Mouse (Mus musculus) kidney, postnatal 36 days (tissue): ENCODE results near the gene Spn.
A peak's percentile ranks its signal among the peaks of the same experiment; 100 is the strongest.
"Not testable (repeated sequence)": the region's sequence is repeated elsewhere in the genome, so short reads cannot be mapped to it uniquely, and the experiment has no call there.

Source experiments
- DNase-seq, 2 experiments: peaks; one replicate each; pipeline ENCODE4 v3.0.0; 2021 to 2022; ENCODE audit warnings: mixed read lengths in 2 of 2

Gene Spn

DNA sequence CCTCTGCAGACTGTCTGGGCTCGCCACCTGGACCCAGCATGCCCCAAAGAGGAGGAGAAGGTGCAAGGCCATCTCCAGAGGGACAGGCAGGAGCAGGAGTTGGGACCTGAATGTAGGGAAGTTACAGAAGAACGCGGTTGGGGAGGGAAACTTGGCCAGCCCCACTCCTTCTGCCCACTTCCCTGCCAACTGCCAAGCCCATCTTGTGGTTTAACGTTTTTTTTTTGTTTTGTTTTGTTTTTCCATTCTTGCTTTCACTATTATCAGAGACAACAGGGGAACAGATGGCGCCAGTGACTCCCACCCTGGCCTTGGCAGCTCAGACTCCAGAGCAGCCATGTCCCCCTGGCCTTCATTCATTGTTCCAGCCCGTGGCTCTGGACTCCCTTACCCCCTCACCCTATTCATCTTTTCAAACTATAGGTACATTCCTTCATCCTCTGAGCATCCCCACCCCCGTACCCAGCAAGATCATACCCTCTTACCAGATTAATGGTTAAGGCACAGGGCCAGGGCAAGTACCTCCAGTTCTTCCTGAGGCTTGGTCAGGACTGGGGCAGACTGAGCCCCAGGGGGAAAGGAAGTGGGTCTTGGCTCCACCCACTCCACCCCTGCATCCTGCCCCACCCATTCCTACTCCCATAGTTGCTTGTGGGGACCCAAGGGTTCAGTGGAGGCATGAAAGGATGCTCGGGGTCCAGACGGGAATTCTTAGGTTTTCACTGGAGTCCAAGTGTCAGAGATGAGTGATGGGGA, at the start of gene Spn:
TSS of gene Spn (minus strand) at position 562 of the 756 bp plus-strand sequence.
- no peak for DNase-seq

DNA sequence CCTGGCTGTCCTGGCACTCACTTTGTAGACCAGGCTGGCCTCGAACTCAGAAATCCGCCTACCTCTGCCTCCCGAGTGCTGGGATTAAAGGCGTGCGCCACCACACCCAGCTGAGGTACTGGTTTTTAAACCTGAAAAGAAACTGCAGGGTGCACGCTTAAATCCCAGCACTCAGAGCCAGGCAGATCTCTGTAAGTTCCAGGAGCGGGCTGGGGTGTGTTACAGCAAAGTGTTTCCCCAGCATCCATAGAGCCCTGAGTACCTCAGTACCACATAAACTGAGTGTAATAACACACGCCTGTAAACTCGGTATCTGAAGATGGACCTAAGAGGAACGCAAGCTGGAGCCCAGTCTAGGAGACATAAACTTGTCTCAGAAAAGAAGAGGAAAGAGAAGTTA, 49.7 kb upstream of the Spn start:
- no peak for DNase-seq

DNA sequence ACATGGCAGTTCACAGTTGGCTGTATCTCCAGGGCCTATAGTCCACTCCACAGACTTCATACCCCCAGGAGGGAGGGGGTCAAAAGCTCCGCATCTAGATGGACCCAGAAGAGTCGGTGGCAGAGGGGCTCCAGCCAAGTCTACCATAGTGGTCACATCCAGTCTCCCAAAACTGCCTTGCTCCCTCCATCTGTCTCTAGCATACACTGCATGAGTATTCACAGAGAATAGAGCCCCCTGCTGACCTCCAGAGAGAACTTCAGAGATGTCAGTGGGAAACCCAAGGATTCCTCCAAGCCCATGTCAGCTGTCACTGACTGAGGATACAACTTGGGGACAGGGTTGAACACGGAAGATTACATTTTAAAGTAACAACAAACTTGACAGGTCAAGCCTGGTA, 48.0 kb upstream of the Spn start:
- DNase-seq, result peak in 1 of 2 experiments; percentile 28

DNA sequence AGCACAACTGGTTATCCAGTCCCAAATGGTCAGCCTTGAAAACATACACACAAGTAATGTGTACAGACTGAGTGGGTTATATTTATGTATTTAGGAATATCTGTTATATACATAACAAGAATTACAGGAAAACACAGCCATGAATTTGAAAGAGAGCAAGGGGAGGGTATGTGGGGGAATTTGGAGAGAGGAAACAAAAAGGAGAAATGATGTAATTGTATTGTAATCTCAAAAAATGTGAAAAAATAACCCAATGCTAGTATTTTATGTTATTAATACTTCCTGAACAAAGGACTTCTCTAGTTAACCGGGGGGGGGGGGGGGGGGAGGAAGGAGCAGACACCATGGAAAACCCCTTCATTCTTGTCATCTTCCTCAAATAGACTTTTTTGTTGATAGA, 47.1 kb upstream of the Spn start:
- DNase-seq, result no peak

DNA sequence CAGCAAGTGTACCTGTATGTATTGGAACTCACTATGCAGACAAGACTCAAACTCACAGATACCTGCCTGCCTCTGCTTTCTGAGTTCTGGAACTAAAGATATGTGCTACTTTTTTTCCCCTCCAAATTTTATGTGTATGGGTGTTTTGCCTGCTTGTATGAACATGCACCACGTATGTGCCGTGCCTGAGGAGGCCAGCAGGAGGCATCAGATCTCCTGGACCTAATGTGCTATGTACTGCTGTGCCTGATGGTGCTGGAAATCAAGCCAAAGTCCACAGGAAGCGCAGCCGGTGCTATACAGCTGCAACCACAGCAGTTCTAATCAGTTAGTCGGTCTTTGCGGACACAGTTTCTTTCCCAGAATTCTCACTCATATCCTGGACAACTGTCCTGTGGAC, 46.2 kb upstream of the Spn start:
- peak; percentile 27 to 59 for DNase-seq

DNA sequence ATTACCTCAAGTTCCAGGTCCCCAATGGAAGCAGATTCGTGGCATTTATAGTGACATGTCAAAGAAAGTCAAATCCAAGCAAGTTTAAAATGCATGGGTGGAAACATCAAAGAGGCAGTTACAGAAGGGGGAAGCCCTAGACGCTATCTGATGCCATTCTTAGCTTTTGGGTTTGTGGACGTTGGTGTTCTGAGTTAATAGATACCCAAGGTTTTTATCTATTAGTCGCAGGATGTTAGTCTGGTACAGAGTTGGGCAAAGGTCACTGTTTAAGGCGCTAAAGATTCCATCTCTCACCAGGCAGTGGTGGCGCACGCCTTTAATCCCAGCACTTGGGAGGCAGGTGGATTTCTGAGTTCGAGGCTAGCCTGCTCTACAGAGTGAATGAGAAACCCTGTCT, 45.7 kb upstream of the Spn start:
- DNase-seq, result peak in 1 of 2 experiments; percentile 39

DNA sequence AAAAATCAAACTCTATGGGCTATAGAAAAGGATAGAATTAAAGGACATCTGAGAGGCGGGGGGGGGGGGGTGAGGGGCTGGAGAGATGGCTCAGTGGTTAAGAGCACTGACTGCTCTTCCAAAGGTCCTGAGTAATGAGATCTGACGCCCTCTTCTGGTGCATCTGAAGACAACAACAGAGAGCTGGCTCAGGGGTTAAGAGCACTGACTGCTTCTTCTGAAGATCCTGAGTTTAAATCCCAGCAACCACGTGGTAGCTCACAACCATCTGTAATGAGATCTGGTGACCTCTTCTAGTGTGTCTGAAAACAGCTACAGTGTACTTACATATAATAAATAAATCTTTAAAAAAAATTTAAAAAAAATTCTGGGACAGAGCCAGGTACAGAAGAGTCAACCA, 44.1 kb upstream of the Spn start:
- DNase-seq, result not testable (repeated sequence)

DNA sequence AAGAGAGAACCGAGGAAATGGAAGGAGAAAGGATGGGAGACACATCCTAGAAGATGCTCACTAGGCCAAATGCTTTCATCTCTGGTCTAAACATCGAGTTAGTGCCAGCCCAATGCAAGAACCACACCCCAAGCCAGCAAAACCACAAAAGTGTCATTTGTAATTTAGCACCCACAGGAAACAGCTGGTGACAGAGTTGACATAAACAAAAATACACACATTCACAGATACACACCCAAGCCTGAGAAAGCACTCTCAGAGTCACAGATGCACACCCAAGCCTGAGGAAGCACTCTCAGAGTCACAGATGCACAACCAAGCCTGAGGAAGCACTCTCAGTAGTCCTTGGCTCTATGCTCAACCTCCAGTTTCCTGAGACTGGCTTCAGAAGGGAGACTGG, 43.2 kb upstream of the Spn start:
- DNase-seq, result no peak

DNA sequence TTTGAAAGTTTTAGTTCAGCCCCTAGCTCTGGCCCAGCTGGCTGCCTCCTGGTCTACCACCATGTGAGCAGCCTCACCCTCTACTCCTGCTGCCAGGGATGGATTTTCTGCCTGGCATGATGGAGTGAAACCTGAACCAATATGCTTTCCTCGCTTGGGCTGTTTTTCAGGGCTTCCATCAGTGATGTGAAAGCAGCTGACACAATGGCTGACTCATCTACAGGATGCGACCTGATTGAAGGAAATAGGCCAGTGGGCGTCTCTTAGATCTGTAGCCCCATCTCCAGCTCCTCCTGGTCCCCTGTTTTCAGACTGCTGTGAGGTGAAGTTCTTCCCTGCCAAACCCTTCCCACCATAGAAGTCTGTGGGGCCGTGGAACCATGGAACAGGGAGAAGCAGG, 39.3 kb upstream of the Spn start:
- DNase-seq, result no peak

DNA sequence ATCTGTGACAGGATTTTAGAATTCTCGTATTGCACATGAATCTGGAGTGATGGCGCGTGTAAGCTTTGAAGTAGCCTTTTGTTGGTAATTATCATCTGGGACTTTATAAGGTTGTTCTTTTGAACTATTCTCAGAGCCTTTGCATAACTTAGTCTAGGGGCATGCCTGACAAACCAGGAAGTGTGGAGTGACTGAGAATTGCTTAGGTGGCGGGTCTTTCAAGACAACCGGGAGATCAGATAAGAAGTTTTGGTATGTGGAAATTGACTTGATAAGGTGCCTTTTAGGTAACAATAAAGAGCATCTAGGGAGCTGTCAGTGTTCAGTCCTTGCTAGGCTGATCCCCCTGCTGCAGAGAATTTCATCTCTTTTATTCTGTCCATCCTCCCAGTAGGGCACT, 28.9 kb upstream of the Spn start:
- DNase-seq, result no peak

DNA sequence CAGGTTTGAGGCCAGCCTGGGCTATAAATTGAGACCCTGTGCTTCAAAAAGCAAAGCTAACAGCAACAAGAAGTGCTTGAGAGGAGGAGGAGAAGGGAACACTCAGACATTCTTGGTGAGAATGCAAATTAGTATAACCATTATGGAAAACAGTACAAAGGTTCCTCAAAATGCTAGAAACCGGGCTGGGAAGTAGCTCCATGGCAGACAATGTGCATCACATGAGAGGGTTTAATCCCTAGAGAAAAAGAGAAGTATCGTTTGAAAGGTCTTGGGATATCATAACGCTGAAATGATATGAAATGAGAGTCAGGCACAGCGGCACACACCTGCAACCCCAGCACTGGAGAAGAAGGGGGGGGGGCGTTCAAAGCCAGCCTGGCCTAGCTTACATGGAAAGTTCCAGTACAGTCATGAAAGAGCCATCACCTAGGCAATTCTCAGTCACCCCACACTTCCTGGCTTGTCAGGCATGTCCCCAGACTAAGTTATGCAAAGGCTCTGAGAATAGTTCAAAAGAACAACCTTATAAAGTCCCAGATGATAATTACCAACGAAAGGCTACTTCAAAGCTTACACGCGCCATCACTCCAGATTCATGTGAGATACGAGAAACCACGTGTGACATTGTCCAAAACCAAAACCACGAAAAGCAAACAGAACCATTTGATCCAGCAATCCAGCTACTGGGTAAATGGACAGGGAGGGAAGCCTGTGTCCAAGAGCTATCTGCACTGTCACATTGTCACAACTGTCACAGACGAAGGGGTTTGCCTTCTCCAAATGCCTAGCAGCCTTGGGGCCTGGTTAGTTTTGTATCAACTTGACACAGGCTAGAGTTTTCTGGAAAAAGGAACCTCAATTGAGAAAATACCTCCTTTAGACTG, 28.2 kb upstream of the Spn start:
- DNase-seq, result no peak

DNA sequence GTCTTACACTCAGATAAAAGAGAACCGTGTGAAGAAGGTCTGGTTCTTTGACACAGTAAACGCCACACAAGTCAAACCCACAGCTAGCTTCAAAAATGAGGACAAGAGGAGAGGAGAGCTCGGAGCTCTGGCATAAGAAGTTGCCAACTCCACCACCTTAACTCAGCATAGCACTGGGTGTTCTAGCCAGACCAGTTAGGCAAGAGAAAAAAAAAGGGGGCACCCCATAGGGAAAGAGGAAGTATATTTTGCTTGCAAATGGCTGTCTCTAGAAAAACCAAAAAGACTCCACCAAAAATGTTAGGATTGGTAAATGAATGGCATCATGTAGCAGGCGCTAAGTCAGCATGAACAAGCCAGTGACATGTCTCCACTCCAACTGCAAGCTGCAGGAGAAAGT, 26.4 kb upstream of the Spn start:
- DNase-seq, result no peak

DNA sequence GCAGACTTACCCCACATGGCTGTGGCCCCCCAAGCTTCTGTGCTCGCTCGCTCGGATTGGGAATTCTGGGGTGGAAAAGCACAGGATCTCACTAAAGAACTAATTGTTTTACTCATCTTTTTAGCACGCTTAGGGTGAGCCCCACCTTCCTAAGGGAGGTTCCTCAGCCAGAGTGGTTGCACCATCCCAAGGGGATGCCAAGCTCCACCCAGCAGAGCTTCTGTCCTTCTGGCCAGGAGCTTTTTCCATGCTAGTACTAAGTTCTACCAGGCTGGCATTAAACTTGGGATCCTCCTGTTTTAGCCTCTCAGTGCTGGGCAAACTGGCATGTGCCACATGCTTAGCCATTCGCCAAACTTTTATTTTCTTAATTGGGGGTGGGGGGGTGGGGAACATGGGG, 24.9 kb upstream of the Spn start:
- DNase-seq, result no peak

DNA sequence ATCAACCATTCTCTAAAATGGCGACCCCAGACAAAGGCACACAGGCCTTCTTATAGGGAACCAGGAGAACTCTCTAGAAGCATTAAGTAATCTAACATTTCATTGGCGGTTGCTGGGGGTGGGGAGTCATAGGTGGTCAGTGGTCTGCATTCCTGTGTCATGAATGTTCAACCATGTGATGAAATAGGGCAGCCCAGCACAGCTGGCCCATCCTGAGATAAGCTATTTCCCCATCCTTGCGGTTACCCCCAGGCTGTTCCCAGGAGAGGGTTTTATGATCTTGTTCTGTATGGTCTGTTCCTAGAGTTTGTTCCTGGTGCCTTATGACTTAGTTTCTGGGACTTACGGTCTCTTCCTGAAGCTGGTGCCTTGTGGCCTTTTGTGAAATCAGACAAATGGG, 19.9 kb upstream of the Spn start:
- DNase-seq, result no peak

DNA sequence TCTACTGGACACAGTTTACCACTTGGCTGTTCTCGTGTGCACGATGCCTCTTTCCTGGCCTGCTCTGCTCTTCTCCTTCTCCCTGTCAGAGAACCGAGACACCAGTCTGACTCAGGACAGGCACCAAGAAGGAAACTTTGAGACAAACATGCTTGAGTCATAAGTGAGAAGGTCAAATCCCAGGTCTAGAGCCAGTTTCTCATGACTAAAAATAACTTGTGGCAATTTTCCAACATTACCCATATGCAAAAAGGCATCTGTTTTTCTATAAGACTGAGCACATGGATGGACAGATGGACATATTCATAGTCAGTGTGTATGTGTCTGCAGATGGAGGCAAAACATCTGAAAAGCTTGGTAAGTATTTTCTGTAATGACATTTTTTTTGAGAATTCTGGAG, 15.9 kb upstream of the Spn start:
- no peak for DNase-seq

DNA sequence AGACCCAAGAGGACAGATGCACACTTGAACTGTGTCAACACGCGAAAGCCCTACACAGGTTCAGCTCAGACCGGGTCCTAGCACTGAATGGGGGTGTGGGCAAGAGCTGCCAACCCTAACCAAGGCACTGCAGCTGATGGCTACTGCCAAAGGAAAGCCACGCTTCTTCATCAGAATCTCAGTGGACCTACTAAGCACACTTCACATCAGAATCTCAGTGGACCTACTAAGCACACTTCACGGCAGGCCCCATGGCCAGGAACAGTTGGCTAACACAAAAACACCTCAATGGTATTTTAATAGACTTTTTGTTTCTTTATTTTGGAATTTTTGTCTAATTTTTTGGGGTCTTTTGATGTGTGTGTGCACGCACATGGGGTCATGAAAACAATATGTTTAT, 14.8 kb upstream of the Spn start:
- DNase-seq, result no peak

DNA sequence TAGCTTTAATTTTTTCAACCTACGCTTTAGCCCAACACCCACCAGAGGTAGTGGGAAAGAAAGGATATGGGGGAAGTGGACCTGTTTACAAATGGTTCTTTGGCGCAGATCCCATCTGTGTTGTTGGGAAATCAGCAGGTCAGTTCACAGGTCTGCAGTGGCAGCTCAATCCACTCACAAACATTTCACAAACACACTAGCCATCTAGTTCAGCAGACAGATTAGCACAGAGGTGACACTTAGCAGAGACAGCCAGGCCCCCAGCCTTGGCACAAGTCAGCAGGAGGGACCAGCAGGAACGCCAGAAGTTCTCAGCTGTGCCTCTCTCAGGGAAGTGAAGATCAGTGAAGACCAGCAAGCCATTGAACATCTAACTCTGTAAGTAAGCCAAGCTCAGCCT, 10.3 kb upstream of the Spn start:
- DNase-seq, result no peak

DNA sequence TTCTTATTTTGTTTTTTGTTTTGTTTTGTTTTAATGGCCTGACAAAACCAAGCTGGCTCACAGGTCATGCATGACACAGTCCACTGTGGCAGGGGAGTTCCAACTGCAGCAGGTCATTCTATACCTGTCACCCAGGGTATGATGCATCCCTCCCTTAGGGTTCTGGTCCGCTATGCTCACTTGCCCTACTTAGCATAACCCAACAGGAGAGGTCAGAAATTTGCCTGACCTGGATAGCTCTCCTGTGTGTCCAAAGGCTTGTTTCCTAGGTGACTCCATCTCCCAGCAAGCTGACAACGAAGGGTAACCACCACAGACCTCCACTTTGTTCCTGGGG, 8.6 kb upstream of the Spn start:
- no peak for DNase-seq

DNA sequence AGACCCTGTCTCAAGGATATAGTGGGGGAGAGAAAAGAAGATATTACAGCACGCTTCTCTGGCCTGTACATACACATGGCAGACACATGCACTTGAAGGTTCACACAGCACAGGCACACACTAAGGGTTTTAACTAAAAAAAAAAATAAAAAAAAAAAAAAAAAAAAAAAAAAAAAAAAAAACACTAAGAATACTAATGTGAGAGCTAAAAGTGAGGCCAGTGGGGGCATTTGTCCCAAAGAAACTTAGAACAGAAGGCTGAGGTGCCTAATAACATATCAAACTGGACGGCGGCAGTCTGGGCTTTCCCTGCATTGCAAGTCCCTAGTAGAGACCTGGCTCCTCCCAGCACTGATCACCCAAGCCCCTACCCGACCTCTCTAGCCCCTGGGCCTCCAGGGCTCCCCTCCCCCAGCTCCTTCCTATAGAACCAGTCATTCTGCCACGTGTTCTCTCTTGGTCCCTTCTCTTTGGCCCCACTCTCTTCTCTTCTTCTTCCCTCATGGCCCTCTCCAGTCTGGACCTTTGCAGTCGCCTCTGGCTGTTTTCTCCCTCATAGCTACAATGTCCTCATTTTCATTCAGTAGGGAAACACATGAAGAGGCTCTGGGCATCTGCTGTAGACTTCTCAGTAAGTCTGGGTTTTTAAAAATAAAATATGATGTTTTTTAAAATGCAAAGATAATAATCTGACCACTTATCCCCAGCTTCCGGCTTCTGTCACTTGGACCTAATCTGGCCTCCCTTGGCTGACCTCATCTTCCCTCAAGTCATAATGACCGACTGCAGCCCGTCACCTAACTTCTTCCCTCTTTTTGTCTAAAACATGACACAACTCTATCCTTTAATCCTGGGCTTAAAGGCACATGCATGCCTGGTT, 8.0 kb upstream of the Spn start:
- DNase-seq, result no peak

DNA sequence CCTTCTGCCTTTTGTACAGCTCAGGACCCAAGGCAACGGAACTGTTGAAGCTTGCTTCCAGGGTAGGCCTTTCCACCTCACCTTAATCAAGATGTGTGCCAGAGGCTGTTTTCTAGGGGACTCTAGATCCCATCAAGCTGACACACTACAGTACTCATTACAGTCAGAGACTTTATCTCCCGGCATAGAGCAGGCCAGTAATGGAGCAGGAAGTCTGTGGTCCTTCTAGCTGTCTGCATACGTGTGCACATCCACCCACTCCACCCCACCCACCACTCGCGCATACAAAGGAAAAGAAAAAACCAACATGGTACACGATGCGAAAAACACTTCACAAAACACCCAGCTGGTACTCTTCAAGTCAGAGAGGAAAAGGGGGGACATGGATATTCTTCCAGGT, 6.8 kb upstream of the Spn start:
- DNase-seq, result no peak

DNA sequence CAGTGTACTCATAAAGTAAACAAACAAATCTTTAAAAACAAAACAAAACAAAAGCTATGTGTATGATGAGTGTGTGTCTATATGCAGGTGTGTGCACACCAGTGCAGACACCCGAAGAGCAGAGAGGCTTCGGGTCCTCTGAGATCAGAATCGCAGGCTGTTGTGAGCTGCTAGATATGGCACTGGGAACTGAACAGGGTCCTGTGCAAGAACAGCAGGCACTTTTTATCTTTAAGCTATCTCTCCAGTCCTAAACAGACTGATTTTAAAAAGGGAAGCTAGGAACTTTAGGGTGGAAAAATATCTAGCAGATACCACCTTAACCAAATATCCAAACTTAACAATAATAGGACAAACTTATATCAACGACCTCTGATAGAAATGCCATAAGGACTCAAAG, 5.0 kb upstream of the Spn start:
- DNase-seq, result no peak

DNA sequence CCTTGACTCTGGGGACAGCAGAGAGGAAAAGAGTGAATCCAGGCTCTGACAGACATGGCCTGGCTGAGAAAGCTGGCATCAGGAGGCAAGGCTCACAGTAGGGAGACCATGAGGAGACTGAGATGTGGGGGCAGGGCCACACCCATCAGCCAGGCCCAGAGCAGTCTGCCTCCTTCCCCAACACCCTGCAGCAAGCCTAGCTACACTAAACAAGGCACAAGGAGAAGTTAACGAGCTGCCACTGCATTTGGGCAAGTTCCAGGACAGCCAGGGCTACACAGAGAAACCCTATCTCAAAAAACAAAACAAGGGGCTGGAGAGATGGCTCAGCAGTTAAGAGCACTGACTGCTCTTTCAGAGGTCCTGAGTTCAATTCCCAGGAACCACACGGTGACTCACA, 4.6 kb upstream of the Spn start:
- no peak for DNase-seq

DNA sequence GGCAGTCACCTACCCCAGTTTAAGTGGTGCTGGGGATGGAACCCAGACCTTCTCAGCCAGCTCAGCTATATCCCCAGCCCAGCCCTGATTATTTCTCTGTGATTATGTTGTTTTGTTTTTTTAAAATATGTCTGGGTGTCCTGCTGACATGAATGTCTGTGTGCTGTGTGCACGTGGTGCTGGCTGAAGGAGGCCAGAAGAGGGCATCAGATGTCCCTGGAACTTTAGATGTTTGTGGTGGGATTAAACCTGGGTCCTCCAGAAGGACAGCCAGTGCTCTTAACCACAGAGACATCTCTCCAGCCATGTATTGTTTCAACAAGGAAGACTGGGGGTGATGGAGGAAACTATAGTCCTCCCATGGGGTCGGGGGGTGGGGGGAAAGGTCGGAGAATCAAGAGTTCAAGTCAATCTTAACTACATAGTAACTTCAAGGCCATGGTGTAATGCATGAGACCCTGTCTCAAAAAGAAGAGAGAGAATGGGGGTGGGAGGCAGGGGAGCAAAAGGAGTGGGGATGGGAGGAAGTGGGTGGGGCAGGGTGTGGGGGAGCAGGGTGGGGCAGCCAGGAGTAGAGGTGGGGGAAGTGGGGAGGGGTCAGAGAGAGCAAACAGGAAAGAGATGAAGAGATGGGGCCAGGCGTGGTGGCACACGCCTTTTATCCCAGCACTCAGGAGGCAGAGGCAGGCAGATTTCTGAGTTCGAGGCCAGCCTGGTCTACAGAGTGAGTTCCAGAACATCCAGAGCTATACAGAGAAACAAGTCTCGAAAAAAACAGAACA, 3.2 kb upstream of the Spn start:
- no peak for DNase-seq
